Mouse (Mus musculus): ENCODE measurements at regions not wholly inside any gene's neighbourhood (a gene's known extent, or its start where the extent isn't known, plus 50 kb on each side); places are given as distances from the start of the nearest gene placed in this dataset.

DNA sequence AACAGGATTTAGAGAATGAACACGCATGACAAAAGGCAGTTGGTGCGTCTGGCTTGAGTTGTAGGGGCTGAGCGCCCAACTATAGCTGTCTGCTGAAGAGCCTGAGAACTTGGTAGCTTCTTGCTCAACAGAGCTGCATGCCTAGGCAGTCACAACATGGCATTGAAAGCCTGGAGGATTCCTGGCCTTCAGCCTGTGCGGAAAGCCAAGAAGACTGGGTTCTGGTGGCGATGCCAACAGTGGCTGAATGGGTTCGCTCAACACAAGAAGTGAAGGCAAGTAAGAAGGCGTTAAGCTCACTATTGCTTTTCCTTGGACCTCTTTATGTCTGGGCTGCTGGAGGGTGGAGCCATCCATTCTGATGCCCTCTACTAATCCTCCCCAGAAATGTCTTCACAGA lies 318.6 kb upstream of the Hs6st1 start:
- no peak overlapping the region for H3K9ac ChIP-seq (ENCODE audit: low read depth, low read length)

DNA sequence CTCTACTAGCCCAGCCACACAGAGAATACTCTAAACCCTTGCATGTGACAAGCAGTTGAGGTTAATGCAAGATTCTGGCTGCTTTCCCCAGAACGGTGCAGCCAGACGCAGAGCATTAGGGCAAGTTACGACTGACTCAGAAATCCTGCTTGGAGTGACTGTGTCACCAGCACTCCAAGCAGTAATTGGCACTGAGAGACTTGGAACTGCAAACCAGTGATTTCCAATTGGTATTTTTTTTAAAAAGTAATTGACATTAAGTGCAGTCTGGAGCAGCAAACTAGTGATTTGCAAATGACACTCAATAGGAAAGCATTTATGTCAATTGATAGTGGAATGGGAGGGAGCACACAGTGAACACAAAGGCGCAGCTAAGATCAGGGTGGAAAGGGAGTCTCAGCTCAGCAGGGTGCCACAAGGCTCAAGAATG lies 318.1 kb upstream of the Hs6st1 start:
- H3K4me3 ChIP-seq (ENCODE audit: low read length): no peak overlapping the region
- H3K27ac ChIP-seq (ENCODE audit: low read length): no peak overlapping the region
- no peaks in the 10 kb centered on the region for H3K36me3 ChIP-seq (ENCODE audit: control insufficient read depth, insufficient read depth, low read length)
- no peaks in the 10 kb centered on the region for H3K27me3 ChIP-seq (replicated peaks; ENCODE audit: control insufficient read depth, insufficient read depth, low read length)
- H3K4me1 ChIP-seq (ENCODE audit: control insufficient read depth, insufficient read depth, low read length): no peaks in the 10 kb centered on the region
- no peak for ATAC-seq
- H3K4me2 ChIP-seq (ENCODE audit: low read depth, low read length): no peak overlapping the region
- no peaks in the 10 kb centered on the region for H3K9me3 ChIP-seq (ENCODE audit: control insufficient read depth, low read length)
- no peak overlapping the region for H3K9ac ChIP-seq (ENCODE audit: low read depth, low read length)
- WGBS: 60% methylated on average over 4 of the region's 4 CpGs

More for the DNA sequence above, 318.6 kb upstream of the Hs6st1 start:
- 94% methylated on average over 7 of the region's 7 CpGs for WGBS
- H3K27ac ChIP-seq (ENCODE audit: low read length): no peak overlapping the region
- H3K4me1 ChIP-seq (ENCODE audit: control insufficient read depth, insufficient read depth, low read length): no peaks in the 10 kb centered on the region
- H3K36me3 ChIP-seq (ENCODE audit: control insufficient read depth, insufficient read depth, low read length): no peaks in the 10 kb centered on the region
- no peak overlapping the region for H3K4me2 ChIP-seq (ENCODE audit: low read depth, low read length)
- ATAC-seq: no peak
- H3K27me3 ChIP-seq (replicated peaks; ENCODE audit: control insufficient read depth, insufficient read depth, low read length): no peaks in the 10 kb centered on the region
- H3K9me3 ChIP-seq (ENCODE audit: control insufficient read depth, low read length): no peaks in the 10 kb centered on the region
- H3K4me3 ChIP-seq (ENCODE audit: low read length): no peak overlapping the region

DNA sequence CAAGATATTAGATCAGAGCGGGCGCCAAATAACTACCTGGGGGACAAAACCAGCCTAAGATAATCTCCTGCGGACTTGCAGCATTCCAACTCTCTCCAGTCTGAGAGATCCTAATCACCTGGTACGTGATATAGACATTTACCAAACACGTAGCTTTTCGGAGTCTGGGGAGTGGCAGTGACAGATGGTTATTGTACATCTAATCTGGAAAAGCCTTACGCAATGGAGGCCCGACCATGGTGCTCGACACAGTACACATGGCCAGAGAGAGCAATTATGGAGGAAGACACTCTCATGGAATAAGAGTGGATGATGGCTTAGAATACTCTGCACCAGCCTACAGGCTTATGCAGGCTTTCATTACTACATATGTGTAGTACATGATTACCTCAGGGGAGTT lies 315.6 kb upstream of the Hs6st1 start:
- ATAC-seq: no peak
- H3K4me3 ChIP-seq (ENCODE audit: low read length): no peak overlapping the region
- 82% methylated on average over 9 of the region's 9 CpGs for WGBS
- H3K9me3 ChIP-seq (ENCODE audit: control insufficient read depth, low read length): no peaks in the 10 kb centered on the region
- no peaks in the 10 kb centered on the region for H3K4me1 ChIP-seq (ENCODE audit: control insufficient read depth, insufficient read depth, low read length)
- H3K9ac ChIP-seq (ENCODE audit: low read depth, low read length): no peak overlapping the region
- no peaks in the 10 kb centered on the region for H3K36me3 ChIP-seq (ENCODE audit: control insufficient read depth, insufficient read depth, low read length)
- H3K4me2 ChIP-seq (ENCODE audit: low read depth, low read length): no peak overlapping the region
- H3K27me3 ChIP-seq (replicated peaks; ENCODE audit: control insufficient read depth, insufficient read depth, low read length): no peaks in the 10 kb centered on the region
- H3K27ac ChIP-seq (ENCODE audit: low read length): no peak overlapping the region

DNA sequence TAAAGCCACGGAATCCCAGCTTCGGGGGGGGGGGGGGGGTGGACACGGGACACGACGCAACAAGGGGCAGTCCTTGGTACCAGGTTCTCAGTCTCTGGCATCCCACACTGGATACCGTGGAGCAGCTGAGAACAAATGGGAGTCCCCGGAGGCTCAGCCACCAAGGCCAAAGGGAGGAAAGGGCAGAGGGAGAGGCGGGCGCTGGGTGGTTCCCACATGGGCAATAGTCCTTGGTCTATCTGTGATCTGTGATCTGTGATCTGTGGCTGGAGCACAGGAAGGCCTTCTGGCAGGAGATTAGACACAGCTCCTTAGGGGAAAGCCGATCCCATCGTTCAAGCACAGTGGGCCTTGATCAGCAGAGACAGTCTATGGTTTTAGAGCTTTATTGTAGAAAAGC lies 314.0 kb upstream of the Hs6st1 start:
- ATAC-seq: no peak
- H3K4me1 ChIP-seq (ENCODE audit: control insufficient read depth, insufficient read depth, low read length): no peaks in the 10 kb centered on the region
- H3K4me2 ChIP-seq (ENCODE audit: low read depth, low read length): no peak overlapping the region
- no peaks in the 10 kb centered on the region for H3K27me3 ChIP-seq (replicated peaks; ENCODE audit: control insufficient read depth, insufficient read depth, low read length)
- no peaks in the 10 kb centered on the region for H3K36me3 ChIP-seq (ENCODE audit: control insufficient read depth, insufficient read depth, low read length)
- WGBS: 82% methylated on average over 11 of the region's 11 CpGs
- no peak overlapping the region for H3K27ac ChIP-seq (ENCODE audit: low read length)
- H3K4me3 ChIP-seq (ENCODE audit: low read length): no peak overlapping the region
- no peaks in the 10 kb centered on the region for H3K9me3 ChIP-seq (ENCODE audit: control insufficient read depth, low read length)
- H3K9ac ChIP-seq (ENCODE audit: low read depth, low read length): no peak overlapping the region

DNA sequence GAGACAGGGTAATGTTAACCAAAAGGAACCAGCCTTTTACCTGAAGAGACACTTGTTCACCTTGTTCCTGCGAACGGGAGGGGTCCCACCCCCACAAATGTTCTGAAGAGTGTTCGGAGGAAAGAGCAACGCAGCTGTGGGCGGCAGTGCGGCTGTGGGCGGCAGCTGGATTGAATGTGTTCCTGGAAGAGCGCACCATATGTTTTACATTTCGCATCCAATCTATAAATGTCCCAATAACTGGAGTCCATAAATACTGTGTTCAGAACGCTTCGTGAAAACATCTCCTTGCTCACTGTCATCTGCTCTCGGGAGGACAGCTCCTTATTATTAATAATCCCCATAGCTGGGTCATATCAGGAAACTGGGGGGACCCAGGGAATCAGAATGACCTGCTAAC lies 309.2 kb upstream of the Hs6st1 start:
- H3K36me3 ChIP-seq (ENCODE audit: control insufficient read depth, insufficient read depth, low read length): no peaks in the 10 kb centered on the region
- H3K4me1 ChIP-seq (ENCODE audit: control insufficient read depth, insufficient read depth, low read length): no peaks in the 10 kb centered on the region
- no peak overlapping the region for H3K9ac ChIP-seq (ENCODE audit: low read depth, low read length)
- WGBS: 80% methylated on average over 12 of the region's 12 CpGs
- no peak for ATAC-seq
- H3K27ac ChIP-seq (ENCODE audit: low read length): no peak overlapping the region
- no peaks in the 10 kb centered on the region for H3K9me3 ChIP-seq (ENCODE audit: control insufficient read depth, low read length)
- no peak overlapping the region for H3K4me2 ChIP-seq (ENCODE audit: low read depth, low read length)
- no peaks in the 10 kb centered on the region for H3K27me3 ChIP-seq (replicated peaks; ENCODE audit: control insufficient read depth, insufficient read depth, low read length)
- no peak overlapping the region for H3K4me3 ChIP-seq (ENCODE audit: low read length)

DNA sequence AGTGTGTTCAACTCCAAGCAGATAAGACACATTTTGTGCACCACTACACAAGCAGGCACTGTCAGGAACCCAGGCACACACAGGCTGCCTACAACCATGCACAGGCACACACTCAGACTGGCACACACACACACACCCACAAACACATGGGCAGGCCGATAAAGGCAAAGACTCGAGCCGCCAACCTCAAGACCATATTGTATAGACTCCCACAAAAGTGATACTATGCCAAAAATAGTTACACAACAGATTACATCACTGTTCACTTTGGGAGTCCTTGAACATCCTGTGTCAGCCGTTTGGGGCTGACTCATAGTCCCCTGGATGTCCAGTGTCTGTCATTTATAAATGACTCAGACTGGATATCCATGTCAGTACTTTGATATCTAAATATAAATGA lies 308.6 kb upstream of the Hs6st1 start:
- Histone ChIP-seq H3K4me1 (ENCODE audit: control insufficient read depth, insufficient read depth, low read length) (no peaks in the 10 kb centered on the region), H3K27ac (ENCODE audit: low read length) (no peak overlapping the region), H3K4me2 (ENCODE audit: low read depth, low read length) (no peak overlapping the region), H3K9ac (ENCODE audit: low read depth, low read length) (no peak overlapping the region), H3K36me3 (ENCODE audit: control insufficient read depth, insufficient read depth, low read length) (no peaks in the 10 kb centered on the region), H3K27me3 (replicated peaks; ENCODE audit: control insufficient read depth, insufficient read depth, low read length) (no peaks in the 10 kb centered on the region), H3K4me3 (ENCODE audit: low read length) (no peak overlapping the region), H3K9me3 (ENCODE audit: control insufficient read depth, low read length) (no peaks in the 10 kb centered on the region)
- 78% methylated on average over 4 of the region's 4 CpGs for WGBS
- no peak for ATAC-seq

DNA sequence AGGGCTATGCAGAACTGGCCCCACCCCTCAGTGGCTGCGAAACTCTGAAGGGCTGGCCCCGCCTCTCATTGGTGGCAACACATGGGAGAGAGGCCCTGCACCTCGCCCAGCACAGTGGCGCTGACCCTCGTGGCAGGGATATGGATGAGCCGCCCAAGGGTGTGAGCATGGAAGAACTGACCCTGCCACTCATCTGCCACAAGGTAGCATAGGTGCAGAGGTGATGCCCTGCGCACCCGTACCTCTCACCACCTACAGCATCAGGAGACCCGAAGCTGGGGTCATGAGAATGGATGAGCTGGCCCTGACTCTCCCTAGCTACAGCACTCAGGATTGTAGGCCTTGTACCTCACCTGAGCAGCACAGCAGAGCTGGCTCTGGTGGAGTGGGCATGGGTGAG lies 305.1 kb upstream of the Hs6st1 start:
- WGBS: 78% methylated on average over 9 of the region's 9 CpGs
- no peak overlapping the region for H3K9ac ChIP-seq (ENCODE audit: low read depth, low read length)
- no peak overlapping the region for H3K4me3 ChIP-seq (ENCODE audit: low read length)
- no peaks in the 10 kb centered on the region for H3K4me1 ChIP-seq (ENCODE audit: control insufficient read depth, insufficient read depth, low read length)
- no peaks in the 10 kb centered on the region for H3K36me3 ChIP-seq (ENCODE audit: control insufficient read depth, insufficient read depth, low read length)
- no peak overlapping the region for H3K4me2 ChIP-seq (ENCODE audit: low read depth, low read length)
- no peak overlapping the region for H3K27ac ChIP-seq (ENCODE audit: low read length)
- H3K27me3 ChIP-seq (replicated peaks; ENCODE audit: control insufficient read depth, insufficient read depth, low read length): no peaks in the 10 kb centered on the region
- no peak for ATAC-seq
- no peaks in the 10 kb centered on the region for H3K9me3 ChIP-seq (ENCODE audit: control insufficient read depth, low read length)

DNA sequence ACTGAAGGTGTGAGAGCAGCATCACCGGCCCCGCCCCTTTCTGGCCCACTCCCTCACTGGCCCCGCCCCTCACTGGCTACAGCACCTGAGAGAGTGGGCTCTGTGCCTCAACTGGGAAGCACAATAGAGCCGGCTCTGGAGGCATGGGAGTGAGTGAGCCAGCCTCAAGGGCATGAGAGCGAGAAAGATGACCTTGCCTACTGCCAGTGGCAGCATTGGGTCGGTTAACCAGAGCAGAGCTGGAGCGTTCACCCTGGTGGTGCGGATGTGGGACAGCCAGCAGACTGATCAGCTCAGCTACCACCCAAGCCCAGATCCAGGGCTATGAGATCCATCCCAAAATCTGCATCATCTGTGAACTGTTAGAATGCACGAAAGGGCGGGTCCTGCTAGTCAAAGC lies 304.7 kb upstream of the Hs6st1 start:
- Histone ChIP-seq H3K9ac (ENCODE audit: low read depth, low read length) (no peak overlapping the region), H3K4me1 (ENCODE audit: control insufficient read depth, insufficient read depth, low read length) (no peaks in the 10 kb centered on the region), H3K36me3 (ENCODE audit: control insufficient read depth, insufficient read depth, low read length) (no peaks in the 10 kb centered on the region), H3K27me3 (replicated peaks; ENCODE audit: control insufficient read depth, insufficient read depth, low read length) (no peaks in the 10 kb centered on the region), H3K4me2 (ENCODE audit: low read depth, low read length) (no peak overlapping the region), H3K4me3 (ENCODE audit: low read length) (no peak overlapping the region), H3K9me3 (ENCODE audit: control insufficient read depth, low read length) (no peaks in the 10 kb centered on the region), H3K27ac (ENCODE audit: low read length) (no peak overlapping the region)
- ATAC-seq: no peak
- WGBS: 84% methylated on average over 10 of the region's 10 CpGs

DNA sequence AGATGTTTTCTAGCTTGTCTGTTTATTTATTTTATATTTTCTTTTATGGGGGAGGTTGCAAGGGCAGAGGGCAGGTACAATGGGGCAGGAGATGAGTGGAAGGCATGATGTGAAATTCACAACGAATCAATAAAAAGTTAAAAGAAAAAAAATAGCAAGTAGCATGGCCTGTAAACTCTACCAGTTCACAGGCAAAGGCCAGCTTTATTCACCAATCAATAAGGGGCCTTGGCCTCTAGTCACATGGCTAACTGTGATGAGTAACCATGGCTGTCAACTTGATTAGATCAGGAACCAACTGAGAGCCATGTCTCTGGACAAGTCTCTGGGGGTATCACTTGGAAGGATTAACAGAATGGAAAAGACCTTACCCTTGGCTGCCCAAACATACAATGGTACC lies 304.1 kb upstream of the Hs6st1 start:
- no peak for ATAC-seq
- Histone ChIP-seq H3K4me1 (ENCODE audit: control insufficient read depth, insufficient read depth, low read length) (no peaks in the 10 kb centered on the region), H3K9ac (ENCODE audit: low read depth, low read length) (no peak overlapping the region), H3K36me3 (ENCODE audit: control insufficient read depth, insufficient read depth, low read length) (no peaks in the 10 kb centered on the region), H3K4me3 (ENCODE audit: low read length) (no peak overlapping the region), H3K27me3 (replicated peaks; ENCODE audit: control insufficient read depth, insufficient read depth, low read length) (no peaks in the 10 kb centered on the region), H3K4me2 (ENCODE audit: low read depth, low read length) (no peak overlapping the region), H3K27ac (ENCODE audit: low read length) (no peak overlapping the region), H3K9me3 (ENCODE audit: control insufficient read depth, low read length) (no peaks in the 10 kb centered on the region)
- 83% methylated on average over 1 of the region's 1 CpGs for WGBS

DNA sequence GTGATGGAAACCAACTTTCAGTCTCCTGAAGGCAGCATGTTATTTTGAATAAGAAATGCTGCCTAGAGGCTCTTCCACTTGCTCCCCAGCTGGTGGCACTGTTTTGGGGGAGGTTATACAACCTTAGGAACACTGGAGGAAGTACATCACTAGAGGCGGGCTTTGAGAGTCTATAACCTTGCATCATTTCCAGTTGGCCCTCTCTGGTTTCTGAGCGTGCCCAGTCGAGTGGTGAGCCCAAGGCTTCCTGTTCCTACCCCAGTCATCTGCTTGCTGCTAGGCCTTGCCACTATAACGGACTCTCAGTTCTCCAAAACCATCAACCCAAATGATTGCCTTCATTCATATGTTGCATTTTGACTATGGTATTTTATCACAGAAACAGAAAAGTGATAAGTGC lies 302.5 kb upstream of the Hs6st1 start:
- WGBS: 92% methylated on average over 4 of the region's 4 CpGs
- Histone ChIP-seq H3K27ac (ENCODE audit: low read length) (no peak overlapping the region), H3K4me2 (ENCODE audit: low read depth, low read length) (no peak overlapping the region), H3K36me3 (ENCODE audit: control insufficient read depth, insufficient read depth, low read length) (no peaks in the 10 kb centered on the region), H3K9me3 (ENCODE audit: control insufficient read depth, low read length) (no peaks in the 10 kb centered on the region), H3K9ac (ENCODE audit: low read depth, low read length) (no peak overlapping the region), H3K4me3 (ENCODE audit: low read length) (no peak overlapping the region), H3K4me1 (ENCODE audit: control insufficient read depth, insufficient read depth, low read length) (no peaks in the 10 kb centered on the region), H3K27me3 (replicated peaks; ENCODE audit: control insufficient read depth, insufficient read depth, low read length) (no peaks in the 10 kb centered on the region)
- ATAC-seq: no peak
